Mouse (Mus musculus) limb, embryonic 14.5 days (tissue): ENCODE data around the gene Gm17124. TPM values are rescaled to one million over a fixed set of nuclear protein-coding genes. Genes with fewer than 3 reads are reported as not detected.
"Not testable (repeated sequence)": the region's sequence is repeated elsewhere in the genome, so short reads cannot be mapped to it uniquely, and the experiment has no call there.

Experiments used
- ATAC-seq: fragments of 200-750 bp; cut with Nextera tagmentation; 2 replicates; pipeline ENCODE4 v1.8.0; 2017; ENCODE audit warnings: low read depth, moderate number of reproducible peaks, moderate TSS enrichment; ENCODE audit not compliant: low FRiP score
- DNase-seq: peaks from one replicate; pipeline ENCODE4 v3.0.0-alpha.2; 2015; ENCODE audit warnings: low spot score
- H3K27ac ChIP-seq: fragments of 300-500 bp; sonication (generic); replicated peaks from 2 replicates; pipeline ENCODE4 v1.5.1; 2014; ENCODE audit warnings: low read depth, mild to moderate bottlenecking, low read length, moderate library complexity, mixed read lengths
- H3K27me3 ChIP-seq: fragments of 300-500 bp; sonication (generic); 2 replicates; pipeline ENCODE4 v1.6.1; 2014; ENCODE audit warnings: low read length, mixed read lengths; ENCODE audit not compliant: control insufficient read depth, insufficient read depth
- H3K36me3 ChIP-seq: fragments of 300-500 bp; sonication (generic); 2 replicates; pipeline ENCODE4 v1.6.1; 2014; ENCODE audit warnings: mild to moderate bottlenecking, low read length, moderate library complexity, mixed read lengths; ENCODE audit not compliant: control insufficient read depth, insufficient read depth
- H3K4me1 ChIP-seq: fragments of 300-500 bp; sonication (generic); 2 replicates; pipeline ENCODE4 v1.6.1; 2014; ENCODE audit warnings: antibody characterized with exemption, low read length, mixed read lengths; ENCODE audit not compliant: control insufficient read depth, insufficient read depth
- H3K4me2 ChIP-seq: fragments of 300-500 bp; sonication (generic); replicated peaks from 2 replicates; pipeline ENCODE4 v1.6.1; 2014; ENCODE audit warnings: low read depth, mild to moderate bottlenecking, low read length, moderate library complexity; ENCODE audit not compliant: severe bottlenecking
- H3K4me3 ChIP-seq: fragments of 300-500 bp; sonication (generic); replicated peaks from 2 replicates; pipeline ENCODE4 v1.5.1; 2014; ENCODE audit warnings: low read length
- H3K9ac ChIP-seq: fragments of 300-500 bp; sonication (generic); 2 replicates; pipeline ENCODE4 v1.6.1; 2014; ENCODE audit warnings: mild to moderate bottlenecking, low read depth, low read length, moderate library complexity; ENCODE audit not compliant: severe bottlenecking
- H3K9me3 ChIP-seq: fragments of 300-500 bp; sonication (generic); 2 replicates; pipeline ENCODE4 v1.6.1; 2016; ENCODE audit warnings: low read length; ENCODE audit not compliant: control insufficient read depth
- WGBS: fragments of 180-500 bp; shearing (Covaris S2); extraction: QIAGEN DNeasy Blood & Tissue Kit; methylation state at CpG from one replicate; pipeline ENCODE4 v1.1.7; 2014; 5-methylcytosine and 5-hydroxymethylcytosine counted together
- microRNA-seq: library from miRNA; unstranded; fragments of <30 nt; microRNA quantifications from one replicate; pipeline ENCODE4, GENCODE M21; 2016
- polyA plus RNA-seq, 2 experiments: library from polyadenylated mRNA; depleted of rRNA in 1 of 2; stranded (reverse) in 1 of 2; unstranded in 1 of 2; fragments of >200 nt; fragmentation: Nextera tagmentation in 1 of 2; extraction: Ambion mirVana in 1 of 2; gene quantifications; 2 replicates each; pipeline versions ENCODE4 v1.2.1 to v1.2.3; 2012 to 2014

The Gm17124 gene
- polyA plus RNA-seq (2012; rRNA removed) (not detected in 2 replicates), polyA plus RNA-seq (2014; fragmentation: Nextera tagmentation; extraction: Ambion mirVana) (not detected in 2 replicates)

GRCm38 (mm10) chr14:42599782-42600181 lies at the start of gene Gm17124:
Gene Gm17124, minus strand, starts transcription at chr14:42599882.
- not testable (repeated sequence) for H3K4me3 ChIP-seq, H3K9ac ChIP-seq, H3K27ac ChIP-seq, H3K9me3 ChIP-seq, ATAC-seq, H3K36me3 ChIP-seq, H3K4me1 ChIP-seq, H3K27me3 ChIP-seq, H3K4me2 ChIP-seq, DNase-seq
- no CpG with 5 or more reads among the region's 3 CpGs for WGBS

DNA sequence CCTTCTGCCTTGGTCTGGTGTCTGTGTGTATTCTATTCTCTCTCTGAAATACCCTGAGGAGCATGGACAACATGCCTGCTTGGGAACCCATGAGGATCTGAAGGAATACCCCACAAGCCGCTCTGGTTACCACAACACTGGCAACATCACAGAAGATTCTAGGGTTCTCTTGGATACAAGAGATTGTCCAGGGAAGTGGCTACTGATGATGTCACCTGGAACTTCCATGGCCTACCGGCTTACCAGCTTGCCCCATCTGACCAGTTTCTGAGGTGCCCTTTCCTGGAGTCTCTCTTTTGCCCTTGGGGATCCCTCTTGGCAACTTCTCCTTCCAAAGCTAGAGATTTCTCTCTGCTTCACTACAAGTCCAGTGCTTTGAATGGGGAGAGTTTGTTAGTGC lies 42.1 kb upstream of the Gm17124 start, which contains the start of gene Gm3633:
Gm3633 (minus strand) TSS at position 101 of the 400 bp plus-strand sequence.
- not testable (repeated sequence) for H3K27me3 ChIP-seq, H3K4me3 ChIP-seq, DNase-seq, H3K4me2 ChIP-seq, H3K4me1 ChIP-seq, ATAC-seq, H3K27ac ChIP-seq, H3K36me3 ChIP-seq, H3K9ac ChIP-seq, H3K9me3 ChIP-seq
- 80% methylated on average over 1 of the region's 2 CpGs for WGBS

Small RNA genes within 50 kb of the gene (microRNA-seq; reads per million reads assigned to microRNA genes)
- gene Gm23620: not detected
- gene Gm25228: not detected

Other genes with a start within 250 kb of the Gm17124 start
- not detected in 2 replicates for gene Gm8005, start 160.2 kb downstream of the Gm17124 start, polyA plus RNA-seq (2012; rRNA removed)
- gene Gm8005, start 160.2 kb downstream of the Gm17124 start, polyA plus RNA-seq (2014; fragmentation: Nextera tagmentation; extraction: Ambion mirVana): not detected in 2 replicates
- gene Gm8011, start 136.0 kb downstream of the Gm17124 start, polyA plus RNA-seq (2012; rRNA removed): not detected in 2 replicates
- not detected in 2 replicates for gene Gm8011, start 136.0 kb downstream of the Gm17124 start, polyA plus RNA-seq (2014; fragmentation: Nextera tagmentation; extraction: Ambion mirVana)
- gene Gm8020, start 97.5 kb downstream of the Gm17124 start, polyA plus RNA-seq (2012; rRNA removed): not detected in 2 replicates
- gene Gm8020, start 97.5 kb downstream of the Gm17124 start, polyA plus RNA-seq (2014; fragmentation: Nextera tagmentation; extraction: Ambion mirVana): not detected in 2 replicates
- gene Gm8024, start 75.6 kb downstream of the Gm17124 start, polyA plus RNA-seq (2012; rRNA removed): not detected in 2 replicates
- not detected in 2 replicates for gene Gm8024, start 75.6 kb downstream of the Gm17124 start, polyA plus RNA-seq (2014; fragmentation: Nextera tagmentation; extraction: Ambion mirVana)
- gene Gm3633, start 42.0 kb upstream of the Gm17124 start, polyA plus RNA-seq (2012; rRNA removed): not detected in 2 replicates
- gene Gm3633, start 42.0 kb upstream of the Gm17124 start, polyA plus RNA-seq (2014; fragmentation: Nextera tagmentation; extraction: Ambion mirVana): not detected in 2 replicates
- not detected in 2 replicates for gene Gm10378, start 56.1 kb upstream of the Gm17124 start, polyA plus RNA-seq (2012; rRNA removed)
- gene Gm10378, start 56.1 kb upstream of the Gm17124 start, polyA plus RNA-seq (2014; fragmentation: Nextera tagmentation; extraction: Ambion mirVana): not detected in 2 replicates
- not detected in 2 replicates for gene Gm3015, start 168.9 kb upstream of the Gm17124 start, polyA plus RNA-seq (2012; rRNA removed)
- gene Gm3015, start 168.9 kb upstream of the Gm17124 start, polyA plus RNA-seq (2014; fragmentation: Nextera tagmentation; extraction: Ambion mirVana): not detected in 2 replicates
- gene Gm10377, start 198.1 kb upstream of the Gm17124 start, polyA plus RNA-seq (2012; rRNA removed): not detected in 2 replicates
- not detected in 2 replicates for gene Gm10377, start 198.1 kb upstream of the Gm17124 start, polyA plus RNA-seq (2014; fragmentation: Nextera tagmentation; extraction: Ambion mirVana)